Mouse (Mus musculus) lung, adult 2 months (tissue): ENCODE measurements around the gene N4bp1.

Experiments
- CTCF ChIP-seq: fragments of 200-500 bp; IDR thresholded peaks from 2 replicates; pipeline ENCODE4 v1.5.1; 2011; ENCODE audit warnings: mild to moderate bottlenecking, low read length, control low read depth; ENCODE audit not compliant: insufficient read depth
- POLR2A ChIP-seq: fragments of 200-500 bp; IDR thresholded peaks from 2 replicates; pipeline ENCODE4 v1.6.1; 2011; ENCODE audit warnings: low read depth, mild to moderate bottlenecking, control low read depth, low read length, borderline replicate concordance; ENCODE audit errors: extremely low read depth

DNA sequence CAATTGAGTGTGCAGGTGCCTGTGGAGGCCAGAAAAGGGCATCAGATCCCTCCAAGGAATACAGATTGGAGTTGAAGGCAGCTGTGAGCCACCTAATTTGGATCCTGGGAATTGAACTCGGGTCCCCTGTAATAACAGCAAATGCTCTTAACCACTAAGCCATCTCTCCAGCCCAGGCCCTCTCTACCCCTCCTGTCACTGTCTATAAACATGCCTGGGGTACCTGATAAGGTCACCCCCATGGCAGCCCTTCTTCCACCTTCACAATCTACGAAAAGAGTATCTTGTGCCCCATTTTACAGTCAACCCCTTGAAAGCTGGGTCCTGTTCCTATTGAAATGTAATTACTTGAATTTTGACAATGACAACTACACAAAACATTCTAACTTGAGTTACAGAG, 11.0 kb downstream of the N4bp1 start:
- no peak for TF ChIP-seq POLR2A
- TF ChIP-seq CTCF = no peak
